Mouse (Mus musculus) hindbrain, embryonic 12.5 days (tissue): ENCODE results near the gene Arl13a. TPM values are rescaled to one million over a fixed set of nuclear protein-coding genes. Genes with fewer than 3 reads are reported as not detected.
"Not testable (repeated sequence)": the region's sequence is repeated elsewhere in the genome, so short reads cannot be mapped to it uniquely, and the experiment has no call there.

Experiments used
- ATAC-seq: fragments of 200-750 bp; cut with Nextera tagmentation; 2 replicates; pipeline ENCODE4 v1.8.0; 2017; ENCODE audit warnings: moderate TSS enrichment; ENCODE audit not compliant: low FRiP score
- H3K27ac ChIP-seq: fragments of 300-500 bp; sonication (generic); 2 replicates; pipeline ENCODE4 v1.5.1; 2016; ENCODE audit warnings: mild to moderate bottlenecking
- H3K27me3 ChIP-seq: fragments of 300-500 bp; sonication (generic); 2 replicates; pipeline ENCODE4 v1.6.1; 2016; ENCODE audit warnings: mild to moderate bottlenecking
- H3K36me3 ChIP-seq: fragments of 300-500 bp; sonication (generic); 2 replicates; pipeline ENCODE4 v1.6.1; 2016; ENCODE audit warnings: mild to moderate bottlenecking
- H3K4me1 ChIP-seq: fragments of 300-500 bp; sonication (generic); 2 replicates; pipeline ENCODE4 v1.6.1; 2016
- H3K4me2 ChIP-seq: fragments of 300-500 bp; sonication (generic); replicated peaks from 2 replicates; pipeline ENCODE4 v1.6.1; 2016; ENCODE audit warnings: mild to moderate bottlenecking
- H3K4me3 ChIP-seq: fragments of 300-500 bp; sonication (generic); 2 replicates; pipeline ENCODE4 v1.5.1; 2016; ENCODE audit warnings: mild to moderate bottlenecking
- H3K9ac ChIP-seq: fragments of 300-500 bp; sonication (generic); 2 replicates; pipeline ENCODE4 v1.6.1; 2016; ENCODE audit warnings: mild to moderate bottlenecking, moderate library complexity
- H3K9me3 ChIP-seq: fragments of 300-500 bp; sonication (generic); replicated peaks from 2 replicates; pipeline ENCODE4 v1.6.1; 2016; ENCODE audit warnings: mild to moderate bottlenecking
- WGBS: fragments of 180-500 bp; shearing (Covaris S2); methylation state at CpG from one replicate; pipeline ENCODE4 v1.1.7; 2016; 5-methylcytosine and 5-hydroxymethylcytosine counted together
- polyA plus RNA-seq: library from polyadenylated mRNA; unstranded; fragments of >200 nt; fragmentation: Nextera tagmentation; extraction: Ambion mirVana; gene quantifications from 2 replicates; pipeline ENCODE4 v1.2.1, GENCODE M21; 2016

Arl13a gene
- polyA plus RNA-seq = not detected in 2 replicates

DNA sequence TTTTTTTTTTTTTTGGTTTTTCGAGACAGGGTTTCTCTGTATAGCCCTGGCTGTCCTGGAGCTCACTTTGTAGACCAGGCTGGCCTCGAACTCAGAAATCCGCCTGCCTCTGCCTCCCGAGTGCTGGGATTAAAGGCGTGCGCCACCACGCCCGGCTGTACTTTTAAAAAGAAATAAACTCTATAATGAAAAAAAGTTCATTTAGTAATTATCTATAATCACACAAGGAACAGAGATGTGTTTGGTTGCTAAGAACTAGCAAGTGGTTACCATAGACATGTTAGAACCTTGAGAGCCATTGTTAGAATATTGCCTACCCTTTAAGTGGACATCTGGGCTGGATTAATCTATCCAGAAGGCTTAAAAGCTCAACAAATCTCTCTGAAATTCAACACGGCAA, at the start of gene Arl13a:
Gene Arl13a, plus strand, starts transcription at position 301 of the 400 bp plus-strand sequence.
- WGBS = 93% methylated on average over 9 of the region's 9 CpGs
- H3K4me1 ChIP-seq, H3K36me3 ChIP-seq, H3K27ac ChIP-seq, H3K9me3 ChIP-seq, H3K9ac ChIP-seq, ATAC-seq, H3K4me2 ChIP-seq, H3K27me3 ChIP-seq, H3K4me3 ChIP-seq: not testable (repeated sequence)

DNA sequence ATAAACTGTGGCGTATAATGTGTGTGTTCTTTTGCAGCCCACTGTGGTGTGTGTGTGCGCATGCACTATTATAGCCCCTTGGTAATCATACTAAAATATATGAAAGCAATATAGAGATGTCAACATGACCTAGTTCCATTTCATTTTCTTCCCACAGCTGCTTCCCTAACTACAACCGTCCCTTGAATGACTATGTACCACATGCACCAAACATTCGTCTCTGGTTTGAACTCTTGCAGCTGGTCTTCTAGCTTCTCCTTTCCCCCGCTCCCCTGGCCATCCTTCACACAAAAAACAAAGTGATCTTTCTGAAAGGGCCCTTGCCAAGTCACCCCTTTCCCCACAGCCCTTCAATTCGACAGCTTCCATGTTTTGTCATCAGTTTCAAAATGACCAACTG, 47.3 kb upstream of the Arl13a start:
- no peak for ATAC-seq

DNA sequence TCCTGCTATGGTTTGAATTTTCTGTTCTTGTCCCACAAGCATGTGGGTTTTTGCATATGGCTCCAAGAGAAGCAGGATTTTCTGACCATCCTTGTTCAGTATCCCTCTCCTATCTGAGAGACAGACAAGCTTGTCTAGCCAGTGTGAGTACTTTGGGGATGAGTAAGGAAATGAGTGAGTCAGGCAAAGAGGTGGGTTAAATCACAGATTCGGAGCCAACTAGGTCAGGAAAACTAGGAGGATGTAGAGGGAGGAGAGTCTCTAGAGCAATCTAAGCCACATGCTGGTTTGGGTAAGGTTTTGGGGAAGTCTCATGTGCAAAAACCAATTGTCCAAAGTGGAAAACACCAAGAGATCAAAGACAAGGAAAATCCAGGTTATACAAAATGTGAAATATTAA, 45.8 kb upstream of the Arl13a start:
- H3K4me2 ChIP-seq = no peak overlapping the region
- H3K36me3 ChIP-seq = no peaks in the 10 kb centered on the region
- WGBS = 86% methylated on average over 1 of the region's 1 CpGs
- peaks cover 12% of the 10 kb centered on the region for H3K27me3 ChIP-seq
- H3K4me3 ChIP-seq = no peak overlapping the region
- no peaks in the 10 kb centered on the region for H3K9me3 ChIP-seq
- H3K9ac ChIP-seq = no peak overlapping the region
- no peaks in the 10 kb centered on the region for H3K4me1 ChIP-seq
- no peak for ATAC-seq
- H3K27ac ChIP-seq = no peak overlapping the region

More for the DNA sequence above, 47.3 kb upstream of the Arl13a start:
- H3K4me3 ChIP-seq = no peak overlapping the region
- H3K9ac ChIP-seq = no peak overlapping the region
- no peaks in the 10 kb centered on the region for H3K4me1 ChIP-seq
- no peak overlapping the region for H3K4me2 ChIP-seq
- peaks cover 12% of the 10 kb centered on the region for H3K27me3 ChIP-seq
- H3K27ac ChIP-seq = no peak overlapping the region
- no peaks in the 10 kb centered on the region for H3K36me3 ChIP-seq
- no peaks in the 10 kb centered on the region for H3K9me3 ChIP-seq
- 86% methylated on average over 6 of the region's 6 CpGs for WGBS

DNA sequence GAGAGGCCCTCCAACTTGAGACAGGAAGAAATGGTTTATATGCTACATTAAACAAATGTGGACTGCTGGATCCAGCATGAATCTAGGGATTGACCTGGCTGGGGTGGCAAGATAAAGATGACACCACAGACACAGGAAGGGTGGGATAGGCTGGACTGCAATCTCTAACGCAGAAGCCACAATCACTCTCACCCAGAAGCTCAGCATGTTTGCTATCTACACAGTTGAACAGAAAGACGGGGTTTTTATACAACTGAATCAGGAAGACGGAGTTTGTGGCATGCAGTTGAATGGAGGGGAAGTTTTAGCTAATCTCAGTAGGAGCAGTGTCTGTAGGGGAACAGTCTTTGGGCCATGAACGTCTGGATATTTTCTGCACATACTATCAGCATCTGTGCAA, 45.3 kb upstream of the Arl13a start:
- ATAC-seq = no peak
- no peaks in the 10 kb centered on the region for H3K36me3 ChIP-seq
- H3K27me3 ChIP-seq = peaks cover 12% of the 10 kb centered on the region
- no peak overlapping the region for H3K4me3 ChIP-seq
- WGBS = 77% methylated on average over 4 of the region's 4 CpGs
- no peak overlapping the region for H3K9ac ChIP-seq
- no peaks in the 10 kb centered on the region for H3K4me1 ChIP-seq
- no peak overlapping the region for H3K27ac ChIP-seq
- H3K4me2 ChIP-seq = no peak overlapping the region
- no peaks in the 10 kb centered on the region for H3K9me3 ChIP-seq

DNA sequence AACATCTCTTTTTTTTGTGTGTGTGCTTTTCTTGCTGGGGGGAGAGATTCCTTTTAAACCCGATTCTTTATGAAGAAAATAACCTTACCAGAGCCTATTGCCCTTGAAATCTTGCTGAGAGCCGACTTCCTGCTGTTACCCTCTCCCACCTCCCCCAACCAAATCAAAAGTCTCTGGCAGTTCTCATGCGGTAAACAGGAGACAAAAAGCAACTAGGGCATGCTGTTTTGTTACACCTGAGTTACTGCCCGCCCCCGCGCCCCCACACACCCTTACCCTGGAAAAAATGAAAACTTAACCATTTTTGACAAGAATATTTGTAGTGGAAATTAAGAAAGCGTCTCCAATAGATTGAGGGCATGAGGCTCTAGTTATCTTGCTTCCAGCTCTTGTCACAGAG, 29.1 kb upstream of the Arl13a start:
- H3K9ac ChIP-seq = no peak overlapping the region
- H3K36me3 ChIP-seq = no peaks in the 10 kb centered on the region
- peaks cover 15% of the 10 kb centered on the region; the same call in 1 of the 2 replicates for H3K27me3 ChIP-seq
- no peak overlapping the region for H3K4me3 ChIP-seq
- H3K4me1 ChIP-seq = no peaks in the 10 kb centered on the region
- no peak for ATAC-seq
- no peaks in the 10 kb centered on the region for H3K9me3 ChIP-seq
- no peak overlapping the region for H3K27ac ChIP-seq
- no peak overlapping the region for H3K4me2 ChIP-seq
- WGBS = 49% methylated on average over 7 of the region's 7 CpGs

DNA sequence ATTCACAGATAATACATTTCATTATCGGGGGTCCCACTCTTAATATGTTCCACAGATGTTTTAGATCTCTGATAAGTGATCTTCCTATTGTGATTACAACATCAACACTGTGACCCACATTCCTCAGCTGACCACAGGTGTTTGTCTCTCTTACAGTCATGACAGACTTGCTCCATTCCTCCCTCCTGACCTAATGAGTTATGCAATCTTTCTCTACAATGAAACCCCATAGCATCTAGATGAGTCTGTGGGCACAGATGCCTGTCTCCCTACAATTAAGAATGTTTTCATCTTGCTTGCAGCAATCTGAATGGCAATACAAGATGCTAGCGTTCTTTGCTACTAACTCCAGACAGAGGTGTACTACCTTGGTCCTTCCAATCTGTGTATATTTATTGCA, 26.9 kb upstream of the Arl13a start:
- Histone ChIP-seq H3K27ac (no peak overlapping the region), H3K36me3 (no peaks in the 10 kb centered on the region), H3K4me1 (no peaks in the 10 kb centered on the region), H3K27me3 (peaks cover 19% of the 10 kb centered on the region; the same call in 1 of the 2 replicates), H3K9ac (no peak overlapping the region), H3K9me3 (no peaks in the 10 kb centered on the region), H3K4me2 (no peak overlapping the region), H3K4me3 (no peak overlapping the region)
- 94% methylated on average over 2 of the region's 2 CpGs for WGBS
- no peak for ATAC-seq

DNA sequence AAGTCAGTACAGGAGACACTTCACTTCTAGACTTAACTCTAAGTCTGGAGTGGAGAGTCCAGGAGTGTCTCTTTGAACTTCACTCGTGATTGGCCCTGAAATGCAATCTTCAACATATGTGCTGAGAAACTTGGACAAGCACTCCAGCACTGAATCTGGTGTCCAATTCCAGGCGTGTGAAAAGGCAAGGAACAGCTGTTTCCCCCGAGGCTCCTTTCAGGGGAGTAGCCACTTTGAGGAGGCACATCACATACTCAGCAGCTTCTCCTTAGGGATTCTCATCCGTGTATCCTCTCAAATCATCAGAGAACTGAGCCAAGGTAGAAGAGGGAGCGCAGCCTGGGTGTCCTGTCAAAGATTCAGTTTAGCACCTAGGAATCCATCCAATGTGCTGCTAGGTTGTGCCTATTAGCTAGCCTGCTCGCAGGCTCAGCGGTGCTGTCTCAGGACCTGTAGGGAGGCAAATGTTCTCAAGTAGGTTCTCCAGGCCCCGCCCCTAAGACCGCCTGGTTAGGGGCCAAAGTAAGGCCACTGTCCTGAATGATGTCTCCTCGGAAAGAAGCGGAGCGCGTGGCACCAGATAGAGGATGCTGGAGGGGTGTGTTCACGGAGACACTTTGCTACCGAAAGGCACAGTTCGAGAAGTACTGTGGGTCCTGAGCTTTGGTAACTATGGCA, 25.1 kb upstream of the Arl13a start, which contains the start of gene Xkrx:
Gene Xkrx, minus strand, starts transcription at position 34 of the 678 bp plus-strand sequence.
- H3K36me3 ChIP-seq = no peaks in the 10 kb centered on the region
- peak within 1 kb of the TSS; percentile 52 for H3K4me2 ChIP-seq
- no peak for ATAC-seq
- peak within 1 kb of the TSS; percentile 29 for H3K4me3 ChIP-seq
- 29% methylated on average over 16 of the region's 16 CpGs for WGBS
- no peak within 1 kb of the TSS for H3K9ac ChIP-seq
- no peak within 1 kb of the TSS for H3K27ac ChIP-seq
- no peaks in the 10 kb centered on the region for H3K9me3 ChIP-seq
- no peaks in the 10 kb centered on the region for H3K4me1 ChIP-seq
- peaks cover 19% of the 10 kb centered on the region; the same call in 1 of the 2 replicates for H3K27me3 ChIP-seq

DNA sequence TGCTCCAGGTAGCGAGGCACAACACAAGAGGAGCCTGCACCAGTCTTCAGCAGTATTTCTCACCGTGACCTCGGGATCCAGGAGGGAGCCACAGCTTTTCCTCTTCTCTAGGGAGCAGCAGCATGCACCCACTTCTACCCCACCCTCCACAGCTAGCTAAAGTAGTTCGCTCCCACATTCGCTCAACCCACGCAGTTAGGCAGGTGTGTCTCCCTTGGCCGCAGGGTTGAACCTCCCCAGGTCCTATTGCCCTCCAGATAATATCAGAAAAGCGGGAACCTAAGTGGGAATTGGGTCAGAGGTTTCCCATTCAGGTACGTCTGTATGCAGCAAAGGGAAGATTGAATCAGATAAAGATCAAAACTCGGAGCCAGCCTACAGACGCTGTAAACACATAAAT, 24.5 kb upstream of the Arl13a start:
- no peaks in the 10 kb centered on the region for H3K9me3 ChIP-seq
- no peak overlapping the region for H3K27ac ChIP-seq
- peak overlapping the region; percentile 29 for H3K4me3 ChIP-seq
- no peak overlapping the region for H3K9ac ChIP-seq
- ATAC-seq = no peak
- H3K36me3 ChIP-seq = no peaks in the 10 kb centered on the region
- peaks cover 19% of the 10 kb centered on the region; the same call in 1 of the 2 replicates for H3K27me3 ChIP-seq
- H3K4me2 ChIP-seq = peak overlapping the region; percentile 52
- WGBS = 24% methylated on average over 11 of the region's 11 CpGs
- no peaks in the 10 kb centered on the region for H3K4me1 ChIP-seq

DNA sequence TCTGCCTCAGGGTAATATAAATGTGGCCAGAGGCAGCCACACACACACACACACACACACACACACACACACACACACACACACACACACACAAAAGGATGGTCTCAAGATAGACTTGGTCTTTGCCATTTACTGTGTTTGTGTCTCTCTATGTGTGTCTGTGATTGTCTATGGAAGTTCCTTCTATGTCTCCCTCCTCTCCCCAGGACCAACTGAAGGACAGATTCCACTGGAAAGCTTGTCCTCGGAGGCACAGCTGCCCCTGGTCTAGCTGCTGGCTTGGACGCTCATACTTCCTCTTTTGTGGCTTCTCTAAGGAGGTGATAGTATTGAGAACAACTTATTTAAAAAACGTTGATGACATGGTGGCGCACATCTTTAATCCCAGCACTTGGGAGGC, 23.8 kb upstream of the Arl13a start:
- Histone ChIP-seq H3K9ac (no peak overlapping the region), H3K9me3 (no peaks in the 10 kb centered on the region), H3K4me1 (no peaks in the 10 kb centered on the region), H3K27ac (no peak overlapping the region), H3K4me3 (no peak overlapping the region), H3K4me2 (no peak overlapping the region), H3K36me3 (no peaks in the 10 kb centered on the region), H3K27me3 (peaks cover 19% of the 10 kb centered on the region; the same call in 1 of the 2 replicates)
- 59% methylated on average over 4 of the region's 4 CpGs for WGBS
- no peak for ATAC-seq

DNA sequence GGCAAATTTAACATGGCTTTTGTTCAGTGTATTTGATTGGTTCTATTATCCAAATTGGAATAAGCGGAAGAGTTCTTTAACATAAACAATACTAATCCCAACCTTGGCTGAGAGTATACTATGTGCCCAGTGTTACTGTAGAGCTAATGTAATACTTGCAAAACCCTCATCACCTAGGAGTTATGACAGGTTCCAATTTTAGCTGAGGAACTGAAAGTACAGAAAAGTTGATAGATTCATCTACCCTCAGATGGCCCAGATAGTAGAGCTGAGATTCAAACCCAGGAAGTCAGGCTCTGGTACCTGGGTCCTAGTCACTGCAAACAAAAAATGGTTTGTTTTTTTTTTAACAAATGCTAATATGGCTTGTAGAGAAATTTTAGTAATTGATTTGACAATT, 16.7 kb upstream of the Arl13a start:
- no peak overlapping the region for H3K9ac ChIP-seq
- no peak overlapping the region for H3K4me3 ChIP-seq
- ATAC-seq = no peak
- H3K36me3 ChIP-seq = no peaks in the 10 kb centered on the region
- H3K27me3 ChIP-seq = no peaks in the 10 kb centered on the region; the same call in 1 of the 2 replicates
- H3K27ac ChIP-seq = no peak overlapping the region
- H3K4me1 ChIP-seq = no peaks in the 10 kb centered on the region
- H3K4me2 ChIP-seq = no peak overlapping the region
- WGBS = 97% methylated on average over 1 of the region's 1 CpGs
- no peaks in the 10 kb centered on the region for H3K9me3 ChIP-seq

DNA sequence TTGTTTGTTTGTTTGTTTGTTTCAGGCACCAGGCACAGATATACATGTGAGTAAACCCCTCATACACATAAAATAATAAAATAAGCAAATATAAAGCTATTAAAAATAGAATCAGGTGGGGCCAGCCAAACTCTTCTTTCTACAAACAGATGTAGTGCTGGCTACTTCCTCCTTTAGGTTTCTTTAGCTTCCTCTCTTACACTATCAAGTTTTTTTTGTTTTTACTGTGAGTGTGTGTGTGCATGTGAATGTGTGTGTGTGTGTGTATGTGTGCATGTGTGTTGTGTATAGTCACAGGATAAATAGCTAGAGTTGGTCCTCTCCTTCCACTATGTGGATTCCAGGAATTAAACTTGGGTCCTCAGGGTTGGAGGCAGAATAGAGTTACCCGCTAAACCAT, 12.6 kb upstream of the Arl13a start:
- H3K36me3 ChIP-seq = no peaks in the 10 kb centered on the region

DNA sequence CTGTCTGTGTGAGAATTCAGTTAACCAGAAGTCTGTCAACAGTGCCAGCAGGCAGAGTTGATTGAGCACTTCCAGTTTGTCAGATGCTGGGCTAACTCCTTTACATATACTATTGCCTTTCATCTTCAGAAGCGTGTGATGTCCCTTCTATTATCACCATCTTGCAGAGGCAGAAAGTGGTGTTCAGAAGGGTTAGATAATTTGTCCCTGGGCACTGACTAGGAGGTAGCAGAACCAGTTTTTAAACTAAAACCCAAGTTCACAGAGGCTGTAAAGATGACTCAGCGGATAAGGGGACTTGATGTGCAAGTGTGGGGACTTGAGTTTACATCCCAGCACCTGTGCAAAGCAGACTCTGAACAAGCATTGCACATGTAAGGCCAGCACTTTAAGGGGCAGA, 21.2 kb downstream of the Arl13a start:
- no peak for ATAC-seq
- 83% methylated on average over 2 of the region's 2 CpGs for WGBS
- Histone ChIP-seq H3K36me3 (no peaks in the 10 kb centered on the region), H3K27me3 (no peaks in the 10 kb centered on the region; the same call in 1 of the 2 replicates), H3K4me2 (no peak overlapping the region), H3K4me1 (no peaks in the 10 kb centered on the region), H3K9ac (no peak overlapping the region), H3K4me3 (no peak overlapping the region), H3K27ac (no peak overlapping the region), H3K9me3 (no peaks in the 10 kb centered on the region)

More for the DNA sequence above, 12.6 kb upstream of the Arl13a start:
- H3K9ac ChIP-seq = no peak overlapping the region
- H3K9me3 ChIP-seq = no peaks in the 10 kb centered on the region
- H3K27ac ChIP-seq = no peak overlapping the region
- H3K4me3 ChIP-seq = no peak overlapping the region
- 90% methylated on average over 1 of the region's 1 CpGs for WGBS
- ATAC-seq = no peak
- no peaks in the 10 kb centered on the region; the same call in 1 of the 2 replicates for H3K27me3 ChIP-seq
- H3K4me1 ChIP-seq = no peaks in the 10 kb centered on the region
- H3K4me2 ChIP-seq = no peak overlapping the region

DNA sequence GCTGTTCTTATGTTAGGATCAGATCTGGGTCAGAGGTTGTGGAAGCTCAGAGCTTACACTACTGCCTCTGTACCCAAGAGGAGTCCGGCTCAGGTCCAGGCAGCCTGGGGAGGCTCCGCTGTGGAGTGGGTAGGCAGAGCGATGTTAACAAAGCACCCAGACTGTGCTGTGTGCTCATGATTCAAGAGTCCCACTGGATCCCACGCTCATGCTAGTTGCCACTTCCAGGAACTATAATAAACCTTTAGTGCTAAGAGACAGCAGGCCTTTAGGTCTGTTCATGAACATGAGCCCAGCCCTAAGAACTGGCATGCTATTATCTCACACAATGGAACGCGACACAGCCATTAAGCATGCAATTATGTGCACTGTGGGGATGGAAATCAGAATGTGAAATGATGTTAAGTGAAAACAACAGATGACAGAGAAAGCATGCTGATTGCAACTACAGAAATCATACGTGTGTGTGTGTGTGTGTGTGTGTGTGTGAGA, 23.9 kb downstream of the Arl13a start:
- ATAC-seq = peak; percentile 35; the same call in 1 of the 2 replicates

More for the DNA sequence above, 23.9 kb downstream of the Arl13a start:
- no peaks in the 10 kb centered on the region; the same call in 1 of the 2 replicates for H3K27me3 ChIP-seq
- H3K4me2 ChIP-seq = no peak overlapping the region
- 65% methylated on average over 7 of the region's 7 CpGs for WGBS
- no peaks in the 10 kb centered on the region for H3K4me1 ChIP-seq
- H3K27ac ChIP-seq = no peak overlapping the region
- H3K9ac ChIP-seq = no peak overlapping the region
- H3K9me3 ChIP-seq = no peaks in the 10 kb centered on the region
- no peak overlapping the region for H3K4me3 ChIP-seq
- no peaks in the 10 kb centered on the region for H3K36me3 ChIP-seq
